Mouse (Mus musculus) T-helper 1 cell (primary cell): ENCODE measurements around the gene Dhx9.

Experiments
- in situ Hi-C: fragments of 300-600 bp; cut with MboI, MseI; formaldehyde crosslinking; loops from one replicate; pipeline ENCODE4 v1.15.1; 2025; ENCODE audit warnings: high pct_unique_total_duplicates

The Dhx9 gene

DNA sequence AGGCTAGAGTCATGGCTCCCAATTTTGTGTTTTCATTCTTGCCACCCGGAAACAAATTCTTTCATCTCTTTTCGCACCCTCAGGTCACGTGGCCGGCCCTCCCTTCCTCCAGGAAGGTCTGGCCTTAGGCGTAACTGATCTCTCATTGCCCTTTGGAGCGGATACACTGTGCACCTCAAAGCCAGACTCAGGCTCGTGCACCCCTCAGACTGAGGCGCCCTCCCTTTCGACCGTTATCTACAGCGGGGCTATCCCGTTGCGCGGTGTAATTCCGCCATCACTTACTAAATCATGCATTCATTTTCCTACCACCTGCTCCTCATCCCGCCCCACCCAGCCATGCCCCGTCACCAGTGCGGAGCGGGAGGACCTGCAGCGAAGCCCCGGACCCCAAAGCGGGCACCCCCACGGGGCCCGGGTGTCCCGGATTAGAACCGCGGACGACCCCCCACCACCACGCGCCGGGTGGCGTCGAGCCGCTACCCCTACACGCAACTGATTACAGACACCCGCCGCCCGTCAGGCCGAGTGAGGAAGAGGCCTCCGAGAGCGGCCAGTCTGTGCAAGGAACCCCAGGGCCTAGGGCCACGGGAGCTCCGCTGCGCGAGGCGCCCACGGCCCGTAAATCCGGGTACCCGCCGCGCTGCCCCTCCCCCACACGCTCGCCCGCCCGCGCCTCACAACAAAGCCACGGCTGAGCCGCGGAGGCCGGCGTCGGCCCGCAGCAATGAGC lies 527 bp downstream of the Dhx9 start:
- in situ Hi-C loops, result loop anchor here (10.0 kb wide), 1 partner anchor 1722 kb away; no protein-coding TSS in a partner anchor

DNA sequence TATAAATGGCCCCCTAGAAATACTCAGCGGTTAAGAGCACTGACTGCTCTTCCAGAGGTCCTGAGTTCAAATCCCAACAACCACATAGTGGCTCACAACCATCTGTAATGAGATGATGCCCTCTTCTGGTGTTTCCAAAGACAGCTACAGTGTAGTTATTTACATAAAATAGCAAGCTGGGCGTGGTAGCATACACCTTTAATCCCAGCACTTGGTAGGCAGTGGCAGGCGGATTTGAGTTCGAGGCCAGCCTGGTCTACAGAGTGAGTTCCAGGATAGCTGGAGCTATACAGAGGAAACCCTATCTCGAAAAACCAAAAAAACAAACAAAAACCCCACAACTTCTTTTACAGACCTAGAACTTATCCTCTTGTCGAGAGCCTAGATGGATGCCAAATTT lies 1.3 kb downstream of the Dhx9 start:
- in situ Hi-C loops, result loop anchor here (10.0 kb wide), 1 partner anchor 1721 kb away; no protein-coding TSS in a partner anchor

DNA sequence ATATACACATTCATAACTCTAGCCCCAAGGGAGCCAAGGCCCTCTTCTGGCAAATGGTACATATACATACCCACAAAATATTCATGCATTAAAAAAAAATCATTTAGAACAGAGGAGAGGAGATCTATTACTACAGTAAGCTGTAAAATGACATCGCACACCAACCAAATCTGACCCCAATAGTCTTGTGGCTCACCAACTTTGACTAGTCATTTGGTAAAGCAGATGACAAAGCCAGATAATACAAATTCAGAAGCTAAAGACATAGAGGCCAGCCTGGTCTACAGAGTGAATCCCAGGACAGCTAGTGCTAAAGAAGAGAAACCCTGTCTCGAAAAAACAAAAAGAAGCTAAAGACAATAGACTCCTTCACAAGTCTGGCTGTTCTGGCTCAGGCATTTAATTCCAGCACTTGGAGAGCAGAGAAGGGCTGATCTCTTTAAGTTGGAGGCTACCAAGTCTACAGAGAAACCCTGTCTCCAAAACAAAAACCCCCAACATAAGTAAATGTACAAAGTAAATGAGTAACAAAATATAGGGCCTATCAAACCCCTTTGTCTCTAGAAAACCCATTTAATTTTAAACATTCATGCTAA lies 2.2 kb downstream of the Dhx9 start:
- in situ Hi-C loops, result loop anchor here (10.0 kb wide), 1 partner anchor 1720 kb away; no protein-coding TSS in a partner anchor

DNA sequence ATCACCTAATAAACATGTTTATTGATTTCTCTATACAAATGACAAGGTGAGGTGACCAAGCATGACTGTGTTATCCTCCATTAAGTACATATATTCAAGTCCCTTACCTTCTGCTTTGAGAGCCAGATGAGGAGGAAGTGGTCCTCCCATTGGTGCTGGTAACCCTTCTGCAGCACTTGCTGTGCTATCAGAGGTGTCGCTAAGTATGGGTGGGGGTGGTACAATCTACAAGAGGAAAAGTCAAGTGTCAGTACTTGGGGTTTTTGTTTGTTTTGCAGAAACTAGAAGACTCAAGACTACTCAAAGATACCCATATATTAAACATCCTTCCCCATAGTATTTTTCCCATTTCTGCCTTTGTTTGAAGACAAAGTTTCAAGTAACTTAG lies 6.4 kb downstream of the Dhx9 start:
- in situ Hi-C loops, result loop anchor here (10.0 kb wide), 1 partner anchor 1716 kb away; no protein-coding TSS in a partner anchor

DNA sequence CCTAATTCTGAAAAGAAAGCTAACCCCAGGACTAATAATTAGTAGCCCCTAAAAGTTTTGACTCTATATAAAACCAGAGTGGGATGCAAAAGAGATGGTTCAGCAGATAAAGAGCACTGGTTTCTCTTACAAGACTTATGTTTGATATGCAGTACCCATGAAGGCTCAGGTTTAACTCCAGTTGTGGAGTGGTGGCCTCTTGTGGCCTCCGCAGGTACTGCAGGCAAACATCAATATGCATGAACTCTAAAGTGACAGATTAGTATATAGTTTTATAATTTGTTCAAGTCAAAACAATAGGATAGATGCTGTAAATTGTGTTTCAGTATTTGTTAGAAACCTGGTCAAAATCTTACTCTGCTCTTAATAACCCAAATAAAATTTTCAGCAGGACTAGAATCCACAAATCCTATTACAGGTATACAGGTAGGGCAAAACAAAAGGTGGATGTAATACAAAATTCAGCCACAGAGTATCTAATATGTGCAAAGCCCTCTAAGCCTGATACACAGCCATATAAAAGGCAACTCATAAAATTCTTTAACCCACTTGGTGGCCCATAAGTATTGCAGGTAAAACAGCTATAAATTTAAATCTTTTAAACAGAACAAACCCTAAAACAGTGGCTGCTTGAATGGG lies 7.0 kb downstream of the Dhx9 start:
- in situ Hi-C loops, result loop anchor here (10.0 kb wide), 1 partner anchor 1716 kb away; no protein-coding TSS in a partner anchor

DNA sequence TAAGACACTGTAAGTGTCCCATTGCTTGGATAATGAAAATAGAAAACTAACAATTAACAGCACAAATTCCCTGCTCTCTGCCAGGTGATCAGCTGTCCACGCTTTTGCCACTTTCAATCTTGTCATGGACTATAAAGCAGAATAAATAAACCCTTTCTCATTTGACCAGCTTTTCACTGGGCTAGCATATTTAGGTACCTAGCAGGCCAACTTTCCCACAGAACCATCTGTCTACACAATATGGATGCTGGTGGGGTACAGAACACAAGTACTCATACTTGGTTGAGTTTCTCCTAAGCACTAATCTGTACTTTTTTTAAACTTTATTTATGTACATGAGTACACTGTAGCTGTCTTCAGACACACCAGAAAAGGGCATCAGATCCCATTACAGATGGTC lies 8.2 kb downstream of the Dhx9 start:
- in situ Hi-C loops, result no loop called here

DNA sequence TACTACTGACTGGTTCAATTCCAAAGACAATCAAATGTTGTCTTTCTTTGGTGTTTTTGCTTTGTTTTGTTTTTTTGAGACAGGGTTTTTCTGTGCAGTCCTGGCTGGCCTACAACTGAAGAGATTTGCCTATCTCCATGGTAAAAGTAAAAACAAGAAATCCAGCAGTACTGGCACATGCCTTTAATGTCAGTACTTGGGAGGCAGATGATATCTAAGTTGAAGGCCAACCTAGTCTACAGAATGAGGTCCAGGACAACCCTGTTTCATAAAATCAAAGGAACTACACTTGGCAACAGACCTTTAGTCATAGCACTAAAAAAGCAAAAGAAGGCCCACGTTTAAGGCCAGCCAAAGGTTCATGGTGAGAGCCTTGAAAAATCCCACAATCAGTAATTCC lies 25.7 kb downstream of the Dhx9 start:
- in situ Hi-C loops, result no loop called here

DNA sequence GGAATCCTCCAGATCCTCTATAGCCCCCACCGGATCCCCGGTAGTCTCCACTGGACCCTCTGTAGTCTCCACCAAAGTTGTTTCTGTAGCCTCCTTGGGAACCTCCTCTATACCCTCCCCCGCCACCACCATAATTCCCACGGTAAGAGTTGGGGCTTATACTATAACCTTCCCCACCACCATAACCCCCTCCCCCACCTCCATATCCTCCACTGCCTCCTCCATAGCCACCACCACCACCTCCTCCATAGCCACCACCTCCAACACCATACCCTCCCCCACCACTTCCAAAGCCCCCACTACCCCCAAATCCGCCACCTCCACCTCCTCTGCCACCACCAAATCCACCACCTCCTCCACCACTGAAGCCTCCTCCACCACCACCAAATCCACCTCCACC lies 31.3 kb downstream of the Dhx9 start:
- in situ Hi-C loops, result loop anchor here (5.0 kb wide), 1 partner anchor 594 kb away; no protein-coding TSS in a partner anchor

DNA sequence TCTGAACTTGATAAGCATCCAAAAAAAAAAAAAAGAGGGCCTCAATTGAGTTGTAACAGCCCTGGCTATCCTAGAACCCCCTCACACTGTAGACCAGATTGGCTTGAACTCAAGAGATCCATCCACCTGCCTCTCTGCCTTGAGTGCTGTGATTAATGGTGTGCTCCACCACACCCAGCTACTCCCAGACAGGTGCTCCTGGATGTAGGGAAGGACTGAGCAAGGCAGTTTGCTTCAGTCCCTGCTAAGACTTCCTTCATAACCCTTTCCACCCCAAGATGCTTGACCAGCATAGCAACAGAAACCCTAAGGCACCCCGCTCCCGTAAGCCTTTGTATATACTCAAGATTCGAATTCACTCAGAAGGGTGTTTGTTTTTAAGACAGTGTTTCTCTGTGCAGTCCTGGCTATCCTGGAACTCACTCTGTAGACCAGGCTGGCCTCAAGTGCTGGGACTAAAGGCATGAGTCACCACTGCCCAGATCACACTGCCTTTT lies 34.3 kb downstream of the Dhx9 start:
- in situ Hi-C loops, result no loop called here

DNA sequence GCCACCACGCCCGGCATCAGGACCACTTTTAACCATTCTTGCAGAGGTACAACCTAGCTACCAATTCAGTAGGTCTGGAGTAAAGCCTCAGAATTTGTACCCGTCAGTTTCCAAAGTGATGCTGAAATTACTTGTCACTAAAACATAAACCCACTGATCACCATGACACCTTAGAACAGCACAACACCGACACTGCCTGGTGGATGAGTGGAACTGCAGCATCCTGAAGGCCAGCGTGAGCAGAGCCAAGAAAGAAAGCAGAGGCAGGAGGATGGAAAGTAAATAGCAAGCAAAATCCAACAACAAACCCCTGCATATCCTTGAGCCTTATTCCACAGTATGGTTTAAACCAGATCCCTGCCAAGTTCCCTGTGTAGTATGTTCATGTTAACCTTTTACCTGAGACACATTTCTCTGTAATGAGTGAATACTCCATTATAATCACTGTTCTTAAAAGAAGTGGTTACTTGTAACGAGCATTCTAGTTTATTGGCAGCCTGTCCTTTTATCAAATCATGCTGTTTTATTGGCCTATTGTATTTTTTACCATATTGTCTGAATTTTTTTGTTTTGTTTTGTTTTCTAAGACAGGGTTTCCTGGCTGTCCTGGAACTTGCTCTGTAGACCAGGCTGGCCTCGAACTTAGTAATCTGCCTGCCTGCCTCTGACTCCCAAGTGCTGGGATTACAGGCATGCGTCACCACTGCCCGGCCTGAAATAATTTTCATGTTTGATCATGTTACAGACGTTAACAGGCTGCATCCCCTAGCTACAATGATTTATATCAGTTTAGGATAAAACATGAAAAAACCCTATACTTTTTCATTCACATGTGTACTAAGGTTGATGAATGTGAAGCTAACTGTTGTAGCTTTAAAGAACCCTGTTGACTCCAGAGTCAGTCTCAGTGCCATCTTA lies 36.0 kb downstream of the Dhx9 start:
- in situ Hi-C loops, result no loop called here

DNA sequence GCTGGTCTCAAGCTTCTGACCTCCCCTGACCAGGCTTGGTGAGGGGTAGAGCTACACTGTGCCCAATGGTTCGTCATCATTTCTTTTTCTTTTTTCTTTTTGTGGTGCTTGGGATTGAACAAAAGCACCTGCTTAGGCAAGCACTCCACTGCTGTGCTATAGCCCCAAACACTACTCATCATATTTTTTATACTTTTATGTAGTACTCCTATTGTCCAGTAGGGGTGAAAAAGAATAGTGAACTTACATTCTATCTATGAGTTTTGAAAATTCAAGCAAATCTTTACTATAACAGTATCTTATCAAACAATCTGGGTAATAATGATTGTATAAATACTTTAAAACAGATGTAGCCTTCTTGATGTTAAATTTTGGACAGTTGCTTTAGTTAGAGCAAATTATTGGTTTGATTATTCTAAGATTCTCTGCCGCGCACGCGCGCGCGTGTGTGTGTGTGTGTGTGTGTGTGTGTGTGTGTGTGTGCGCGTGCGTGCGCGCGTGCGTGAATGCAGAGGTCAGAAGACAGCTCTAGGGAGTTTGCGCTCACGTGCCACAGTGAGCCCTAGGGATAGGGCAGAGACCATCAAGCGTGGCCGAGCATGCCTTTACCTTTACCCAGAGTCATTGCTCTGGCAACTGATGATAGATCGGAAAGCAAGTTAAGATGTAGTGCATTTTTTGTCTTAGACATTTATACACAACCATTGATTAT lies 41.2 kb downstream of the Dhx9 start:
- in situ Hi-C loops, result no loop called here

DNA sequence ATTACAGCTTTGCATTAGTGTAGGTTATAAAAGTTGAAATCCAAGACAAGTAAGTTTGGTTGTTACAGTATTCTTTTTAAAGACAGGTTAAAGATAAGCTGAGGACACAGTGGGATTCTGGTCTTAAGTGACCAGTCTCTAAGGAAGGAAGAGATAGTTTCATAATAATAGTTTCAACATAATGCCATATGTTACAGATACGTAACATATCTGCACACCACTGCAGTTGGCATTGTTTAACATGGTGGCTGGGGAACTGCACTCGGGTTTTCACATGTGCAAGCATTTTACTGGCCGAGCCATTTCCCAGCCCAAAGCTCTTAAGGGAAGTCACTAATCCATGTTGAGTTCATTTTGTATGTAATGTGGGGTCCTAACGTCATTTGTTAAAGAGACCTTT lies 43.8 kb downstream of the Dhx9 start:
- in situ Hi-C loops, result no loop called here

DNA sequence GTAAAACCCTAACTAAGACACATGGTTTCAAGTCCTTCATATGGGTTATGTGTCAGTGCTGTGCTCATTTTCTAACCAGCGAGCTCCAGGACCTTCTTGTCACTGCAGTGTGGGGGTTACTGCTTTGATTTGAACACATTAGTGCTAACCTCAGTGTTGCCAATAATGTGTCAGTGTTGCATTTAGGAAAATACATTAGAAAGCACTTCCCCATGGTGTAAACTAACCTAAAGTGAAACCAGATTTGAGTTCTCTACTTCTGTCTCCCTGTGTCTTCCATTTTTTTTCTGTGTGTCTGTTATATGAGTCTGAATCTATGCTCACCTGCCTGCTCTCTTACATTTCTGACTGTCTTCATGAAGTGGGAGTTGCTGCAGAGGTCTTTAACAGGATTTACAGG lies 44.4 kb downstream of the Dhx9 start:
- in situ Hi-C loops, result no loop called here

DNA sequence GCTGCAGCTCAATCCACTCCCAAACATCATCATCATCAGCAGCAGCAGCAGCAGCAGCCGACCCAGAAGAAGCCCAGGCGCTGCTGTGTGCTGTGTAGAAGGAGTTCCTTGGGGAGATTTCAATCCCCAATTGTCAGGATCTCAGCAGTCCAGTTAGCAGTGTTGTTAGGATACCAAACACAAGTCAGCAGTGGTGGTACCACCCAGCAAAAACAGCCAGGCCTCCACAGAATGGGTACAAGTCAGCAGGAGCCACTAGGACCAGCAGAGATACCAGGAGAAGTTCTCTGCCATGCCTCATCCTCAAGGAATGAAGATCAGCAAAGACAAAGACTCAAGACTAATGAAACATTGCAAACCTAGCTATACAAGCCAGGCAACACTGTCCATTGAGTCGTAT lies 45.8 kb downstream of the Dhx9 start:
- in situ Hi-C loops, result no loop called here

DNA sequence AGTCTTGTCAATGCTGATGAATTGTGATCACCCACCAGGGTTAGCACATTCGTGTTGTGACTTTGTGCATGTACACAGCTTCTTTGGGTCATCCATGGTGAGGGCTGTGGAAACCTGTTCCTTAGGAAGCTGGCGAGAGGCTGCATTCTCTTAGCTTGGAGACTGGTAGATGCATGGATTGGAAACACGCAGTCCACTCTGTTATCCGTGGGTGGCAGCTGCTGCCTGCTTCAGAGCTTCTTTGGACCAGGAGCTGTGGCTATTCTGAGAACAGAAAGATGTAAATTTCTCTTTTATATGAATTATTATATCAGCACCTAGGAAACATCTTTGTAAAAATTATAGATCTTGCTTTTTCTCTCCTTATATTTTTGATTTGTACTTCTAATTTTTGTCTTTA lies 46.7 kb downstream of the Dhx9 start:
- in situ Hi-C loops, result no loop called here

DNA sequence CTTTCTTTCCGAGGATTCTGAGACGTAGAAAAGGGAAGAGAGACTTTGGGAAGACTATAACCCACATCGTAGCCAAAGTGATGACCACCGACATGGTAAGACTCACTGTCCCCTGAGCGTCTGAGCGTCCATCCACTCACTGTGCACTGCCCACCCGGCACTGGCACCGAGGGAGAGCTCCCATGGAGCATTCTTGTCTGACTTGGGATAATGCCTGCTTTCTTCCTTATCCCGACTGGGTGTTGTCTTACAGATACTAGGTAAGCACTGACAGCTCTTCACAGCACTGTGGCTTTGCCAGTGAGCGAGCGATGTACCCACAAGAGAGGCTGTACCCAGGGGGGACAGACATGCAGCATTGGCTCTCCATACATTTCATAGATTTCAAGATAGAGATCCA lies 49.9 kb downstream of the Dhx9 start:
- in situ Hi-C loops, result no loop called here

DNA sequence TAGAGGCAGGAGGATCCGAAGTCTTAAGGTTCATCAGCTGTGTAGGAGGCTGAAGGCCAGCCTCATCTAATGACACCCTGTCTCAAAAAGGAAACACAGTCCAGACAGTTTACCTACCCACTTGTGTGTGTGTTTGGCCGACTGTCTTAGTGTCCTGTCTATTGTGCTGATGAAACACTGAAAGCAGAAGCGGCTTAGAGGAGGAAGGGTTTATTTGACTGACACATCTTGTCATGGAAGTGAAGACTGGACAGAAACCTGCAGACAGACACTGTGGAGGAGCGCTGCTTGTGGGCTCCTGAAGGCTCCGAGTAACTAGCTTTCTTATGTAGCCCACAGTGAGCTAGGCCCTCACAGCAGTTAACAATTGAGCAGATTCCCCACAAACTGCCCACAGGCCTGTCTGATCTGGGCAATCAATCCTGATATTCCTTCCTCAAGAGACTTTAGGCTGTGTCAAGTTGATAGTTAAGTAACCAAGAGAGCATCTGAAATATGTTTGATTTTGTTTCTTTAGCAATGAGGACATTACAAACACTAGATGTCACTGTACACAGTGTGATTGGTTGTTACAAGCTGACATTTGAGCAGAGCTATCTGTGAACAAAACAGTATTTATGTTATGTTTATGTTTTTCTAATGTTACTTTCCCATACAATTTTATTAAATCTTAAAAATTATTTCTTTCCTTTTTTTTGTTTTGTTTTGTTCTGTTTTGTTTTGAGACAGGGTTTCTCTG lies 53.4 kb downstream of the Dhx9 start:
- in situ Hi-C loops, result no loop called here

DNA sequence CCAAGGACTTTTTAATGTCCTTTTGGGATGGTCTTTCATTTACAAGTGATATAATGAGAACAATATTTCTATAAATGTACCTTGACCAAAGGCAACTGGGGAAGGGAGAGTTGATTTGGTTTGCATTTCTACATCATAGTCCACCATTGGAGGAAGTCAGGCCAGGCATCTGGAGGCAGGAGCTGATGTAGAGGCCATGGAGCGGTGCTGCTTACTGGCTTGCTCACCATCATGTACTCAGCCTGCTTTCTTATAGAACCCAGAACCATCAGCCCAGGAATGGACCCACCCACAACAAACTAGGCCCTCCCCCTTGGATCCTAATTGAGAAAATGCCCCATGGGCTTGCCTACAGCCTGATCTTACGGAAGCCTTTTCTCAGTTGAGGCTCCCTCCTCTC lies 55.1 kb downstream of the Dhx9 start:
- in situ Hi-C loops, result no loop called here

DNA sequence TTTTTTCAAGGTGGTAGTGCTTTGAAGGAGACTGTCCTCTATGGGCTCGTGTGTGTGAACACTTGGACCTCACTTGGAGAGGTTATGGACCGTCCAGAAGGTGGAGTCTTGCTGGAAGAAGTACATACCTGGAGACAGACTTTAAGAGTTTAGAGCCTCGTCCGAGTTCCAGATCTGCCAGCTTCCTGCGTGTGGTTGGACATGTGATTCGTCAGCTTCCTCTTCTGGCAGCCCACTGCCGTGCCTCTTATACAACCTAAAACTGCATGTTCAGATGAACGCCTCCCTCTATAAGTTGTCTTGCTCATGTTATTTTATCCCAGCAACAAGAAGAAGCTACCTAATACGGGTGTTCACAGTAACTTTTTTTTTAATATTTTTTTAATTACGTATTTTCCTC lies 55.8 kb downstream of the Dhx9 start:
- in situ Hi-C loops, result no loop called here

DNA sequence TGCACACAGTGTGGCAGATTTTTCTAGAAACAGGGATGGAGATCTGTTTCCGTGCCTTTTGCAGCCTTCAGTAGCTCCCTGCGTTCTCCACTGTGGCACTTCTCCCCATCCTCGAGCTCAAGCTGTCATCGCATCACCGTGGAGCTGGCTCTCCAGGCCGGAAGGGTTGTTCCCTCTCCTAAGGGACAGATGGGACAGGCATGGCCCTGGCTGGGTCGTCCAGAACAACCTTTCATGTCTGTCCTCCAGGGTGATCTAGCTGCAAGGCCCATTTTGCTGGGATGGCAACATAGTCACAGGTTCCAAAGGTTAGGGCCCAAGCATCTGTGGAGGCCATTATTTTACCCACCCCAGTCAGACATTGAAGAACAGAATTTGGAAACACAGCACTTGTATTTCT lies 56.3 kb downstream of the Dhx9 start:
- in situ Hi-C loops, result no loop called here
